Mouse (Mus musculus): ENCODE measurements around the gene Farsa.

DNA sequence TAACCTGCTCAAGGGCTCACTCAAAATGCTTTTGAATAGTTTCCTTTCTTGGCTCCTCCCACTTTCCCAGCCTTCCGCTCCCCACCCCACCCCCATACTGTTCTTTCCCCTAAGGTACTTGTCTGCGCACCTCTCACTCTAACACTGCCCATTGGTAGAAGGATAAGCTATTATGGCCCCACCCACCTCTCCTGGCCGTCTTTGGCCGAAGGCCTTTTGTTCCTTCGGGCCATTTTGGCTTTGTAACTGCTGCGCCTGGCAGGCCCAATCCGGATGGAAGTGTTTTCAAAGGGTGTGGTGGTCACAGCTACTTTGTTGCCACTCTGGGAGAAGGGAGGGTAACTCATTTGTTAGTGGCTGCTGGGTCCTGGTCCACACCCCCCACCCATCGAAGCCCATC lies 58.5 kb downstream of the Farsa start:
- TF ChIP-seq CTCF (IDR thresholded peaks at IDR 0.05; ENCODE audit: low read depth, low read length) (no peak), GATA1 (IDR thresholded peaks at IDR 0.05; ENCODE audit: borderline replicate concordance, low read length) (no peak), GATA2 (IDR thresholded peaks at IDR 0.05; ENCODE audit: borderline replicate concordance, low read depth, low read length) (no peak), TAL1 (conservative IDR thresholded peaks at IDR 0.05; ENCODE audit: low read depth, low read length) (no peak), POLR2AphosphoS5 (IDR thresholded peaks at IDR 0.05; ENCODE audit: insufficient replicate concordance, low read depth, low read length) (no peak)
